Mouse (Mus musculus) right cerebral cortex, postnatal 25 days (tissue): Measurements from ENCODE around the gene Treml2.

Experiments used
- DNase-seq: peaks from one replicate; pipeline ENCODE4 v3.0.0; 2022

Gene Treml2

GRCm38 (mm10) chr17:48299203-48299602 is at the start of gene Treml2:
Gene Treml2 (plus strand): TSS chr17:48299498.
- DNase-seq, result no peak

- DNase-seq, result no peak
Measured at GRCm38 (mm10) chr17:48249501-48249900, 49.8 kb upstream of the Treml2 start.

GRCm38 (mm10) chr17:48250631-48251030 is 48.7 kb upstream of the Treml2 start:
- no peak for DNase-seq

- no peak for DNase-seq
Measured at GRCm38 (mm10) chr17:48256575-48256974, 42.7 kb upstream of the Treml2 start.

- DNase-seq, result no peak
Measured at GRCm38 (mm10) chr17:48261868-48262267, 37.4 kb upstream of the Treml2 start.

GRCm38 (mm10) chr17:48263741-48264362 is 35.4 kb upstream of the Treml2 start, which contains the start of gene Treml4:
Gene Treml4 (plus strand): TSS chr17:48264295.
- no peak for DNase-seq

- no peak for DNase-seq
Measured at GRCm38 (mm10) chr17:48264662-48265061, 34.6 kb upstream of the Treml2 start.

- no peak for DNase-seq
Measured at GRCm38 (mm10) chr17:48266138-48266537, 33.2 kb upstream of the Treml2 start.

- DNase-seq, result no peak
Measured at GRCm38 (mm10) chr17:48266610-48267304, 32.5 kb upstream of the Treml2 start.

- DNase-seq, result no peak
Measured at GRCm38 (mm10) chr17:48267591-48267990, 31.7 kb upstream of the Treml2 start.

GRCm38 (mm10) chr17:48268276-48268675 is 31.0 kb upstream of the Treml2 start:
- DNase-seq, result no peak

GRCm38 (mm10) chr17:48269833-48270232 is 29.5 kb upstream of the Treml2 start:
- no peak for DNase-seq

- DNase-seq, result no peak
Measured at GRCm38 (mm10) chr17:48272158-48272557, 27.1 kb upstream of the Treml2 start.

- no peak for DNase-seq
Measured at GRCm38 (mm10) chr17:48272598-48272997, 26.7 kb upstream of the Treml2 start.

GRCm38 (mm10) chr17:48274098-48274497 is 25.2 kb upstream of the Treml2 start:
- DNase-seq, result no peak

- peak; percentile 67 for DNase-seq
Measured at GRCm38 (mm10) chr17:48274885-48275284, 24.4 kb upstream of the Treml2 start.

- no peak for DNase-seq
Measured at GRCm38 (mm10) chr17:48275736-48276135, 23.6 kb upstream of the Treml2 start.

GRCm38 (mm10) chr17:48278381-48278780 is 20.9 kb upstream of the Treml2 start:
- DNase-seq, result no peak

GRCm38 (mm10) chr17:48279002-48279401 is 20.3 kb upstream of the Treml2 start:
- DNase-seq, result no peak

GRCm38 (mm10) chr17:48280943-48281738 is 18.2 kb upstream of the Treml2 start:
- DNase-seq, result no peak

- DNase-seq, result no peak
Measured at GRCm38 (mm10) chr17:48281739-48282085, 17.6 kb upstream of the Treml2 start.

GRCm38 (mm10) chr17:48286765-48287164 is 12.5 kb upstream of the Treml2 start:
- DNase-seq, result no peak

- no peak for DNase-seq
Measured at GRCm38 (mm10) chr17:48287276-48287675, 12.0 kb upstream of the Treml2 start.
